Mouse (Mus musculus) liver, embryonic 13.5 days (tissue): ENCODE data around the gene Apoh. TPM values are rescaled to one million over a fixed set of nuclear protein-coding genes. Genes with fewer than 3 reads are reported as not detected.

ENCODE experiments used
- ATAC-seq: fragments of 200-750 bp; cut with Nextera tagmentation; 2 replicates; pipeline ENCODE4 v1.8.0; 2017; ENCODE audit warnings: low read depth, mild to moderate bottlenecking, moderate number of reproducible peaks, moderate library complexity
- DNase-seq: peaks from one replicate; pipeline ENCODE4 v3.0.0; 2022
- H3K27ac ChIP-seq: fragments of 300-500 bp; sonication (generic); 2 replicates; pipeline ENCODE4 v1.5.1; 2015; ENCODE audit warnings: moderate library complexity, mild to moderate bottlenecking, inconsistent platforms
- H3K27me3 ChIP-seq: fragments of 300-500 bp; sonication (generic); 2 replicates; pipeline ENCODE4 v1.6.1; 2015; ENCODE audit warnings: mild to moderate bottlenecking, inconsistent platforms
- H3K36me3 ChIP-seq: fragments of 300-500 bp; sonication (generic); 2 replicates; pipeline ENCODE4 v1.6.1; 2015; ENCODE audit warnings: mild to moderate bottlenecking, inconsistent platforms
- H3K4me1 ChIP-seq: fragments of 300-500 bp; sonication (generic); replicated peaks from 2 replicates; pipeline ENCODE4 v1.6.1; 2015; ENCODE audit warnings: inconsistent platforms
- H3K4me2 ChIP-seq: fragments of 300-500 bp; sonication (generic); 2 replicates; pipeline ENCODE4 v1.6.1; 2015; ENCODE audit warnings: inconsistent platforms, mild to moderate bottlenecking, moderate library complexity
- H3K4me3 ChIP-seq: fragments of 300-500 bp; sonication (generic); replicated peaks from 2 replicates; pipeline ENCODE4 v1.5.1; 2015; ENCODE audit warnings: mild to moderate bottlenecking, inconsistent platforms
- H3K9ac ChIP-seq: fragments of 300-500 bp; sonication (generic); 2 replicates; pipeline ENCODE4 v1.6.1; 2015; ENCODE audit warnings: mild to moderate bottlenecking, inconsistent platforms
- H3K9me3 ChIP-seq: fragments of 300-500 bp; sonication (generic); replicated peaks from 2 replicates; pipeline ENCODE4 v1.6.1; 2016; ENCODE audit warnings: inconsistent platforms
- WGBS: fragments of 180-500 bp; shearing (Covaris S2); methylation state at CpG from one replicate; pipeline ENCODE4 v1.1.7; 2015; ENCODE audit not compliant: insufficient replicate concordance; 5-methylcytosine and 5-hydroxymethylcytosine counted together
- polyA plus RNA-seq: library from polyadenylated mRNA; unstranded; fragments of >200 nt; fragmentation: Nextera tagmentation; extraction: Ambion mirVana; gene quantifications from 2 replicates; pipeline ENCODE4 v1.2.1, GENCODE M21; 2015

Gene Apoh
- 128 and 148 TPM in 2 replicates for polyA plus RNA-seq

DNA sequence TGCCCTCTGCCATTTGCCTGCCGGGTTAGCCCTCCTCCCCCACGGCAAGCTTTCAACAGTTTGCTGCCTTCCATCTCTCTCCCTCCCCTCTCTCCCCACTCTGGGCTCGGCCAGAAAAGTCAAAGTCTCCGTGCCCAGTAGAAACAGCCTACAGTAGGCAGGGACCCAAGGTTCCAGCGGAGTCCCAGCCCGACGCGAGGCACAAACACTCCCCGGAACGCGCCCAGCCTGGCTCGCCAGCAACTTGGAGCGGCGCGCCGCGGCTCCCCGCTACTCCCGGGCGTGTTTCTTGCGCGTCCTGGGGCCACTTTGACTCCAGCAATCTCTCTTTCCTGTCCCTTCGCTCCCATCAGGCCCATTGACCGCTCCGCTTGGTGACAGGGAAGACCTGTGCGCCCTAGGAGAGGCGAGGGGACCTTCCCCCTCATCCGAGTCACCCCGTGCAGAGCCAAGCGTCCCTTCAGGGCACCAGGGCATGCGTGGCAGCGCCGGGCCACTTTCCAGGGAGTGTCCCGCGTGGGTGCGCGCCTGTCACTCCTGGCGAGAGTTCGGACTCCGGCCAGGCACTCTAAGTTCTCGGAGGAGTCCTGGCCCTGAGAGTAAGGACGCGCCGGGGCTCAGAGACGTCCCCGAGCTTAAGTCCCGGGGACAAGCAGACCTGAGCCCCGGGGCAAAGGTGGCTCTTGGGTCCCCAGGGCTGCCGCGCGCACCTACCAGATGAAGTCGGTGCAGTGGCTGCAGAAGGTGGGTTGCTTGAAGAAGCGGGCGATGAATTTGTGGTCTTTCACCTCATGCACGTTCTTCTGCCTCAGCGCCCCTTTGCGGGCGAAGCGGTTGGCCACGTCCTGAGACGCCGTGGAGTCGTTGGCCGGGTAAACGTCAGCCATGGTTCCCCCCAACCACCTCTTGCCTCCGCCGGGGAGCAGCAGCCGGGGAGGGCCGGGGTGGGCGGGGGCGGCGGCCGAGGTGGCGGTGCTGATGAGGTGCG, at the start of gene Apoh:
Apoh (plus strand) TSS at position 574 of the 988 bp plus-strand sequence.
- no peak within 1 kb of the TSS for H3K27ac ChIP-seq
- H3K27me3 ChIP-seq = peaks cover 62% of the 10 kb centered on the region
- H3K9ac ChIP-seq = peak within 1 kb of the TSS; percentile 74
- WGBS = under 1% methylated on average over 70 of the region's 75 CpGs
- H3K4me1 ChIP-seq = peaks cover 27% of the 10 kb centered on the region
- H3K9me3 ChIP-seq = no peaks in the 10 kb centered on the region
- DNase-seq (peak; percentile 9), ATAC-seq (peak; percentile 8; the same call in 1 of the 2 replicates)
- H3K4me3 ChIP-seq = peak within 1 kb of the TSS; percentile 72
- H3K4me2 ChIP-seq = peak within 1 kb of the TSS; percentile 92
- no peaks in the 10 kb centered on the region for H3K36me3 ChIP-seq

DNA sequence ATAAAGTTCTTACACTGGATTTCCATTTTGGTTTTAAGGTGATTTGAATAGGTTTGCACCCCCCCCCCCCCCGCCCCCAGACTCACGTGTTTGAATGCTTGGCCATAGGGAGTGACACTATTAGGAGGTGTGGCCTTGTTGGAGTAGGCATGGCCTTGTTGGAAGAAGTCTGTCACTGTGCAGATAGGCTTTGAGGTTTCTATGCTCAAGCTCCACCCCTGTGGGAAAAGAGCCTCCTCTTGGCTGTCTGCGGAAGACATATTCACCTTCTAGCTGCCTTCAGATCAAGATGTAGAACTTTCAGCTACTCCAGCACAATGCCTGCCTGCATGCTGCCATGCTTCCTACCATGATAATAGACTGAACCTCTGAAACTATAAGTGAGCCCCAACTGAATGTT, 49.3 kb upstream of the Apoh start:
- WGBS = 21% methylated on average over 3 of the region's 3 CpGs
- no peaks in the 10 kb centered on the region for H3K27me3 ChIP-seq
- peak; percentile 27 for DNase-seq
- peak overlapping the region; percentile 35 for H3K4me2 ChIP-seq
- H3K27ac ChIP-seq = peak overlapping the region; percentile 62
- H3K36me3 ChIP-seq = no peaks in the 10 kb centered on the region
- peak; percentile 88 for ATAC-seq
- no peak overlapping the region for H3K9ac ChIP-seq
- H3K4me3 ChIP-seq = no peak overlapping the region
- H3K9me3 ChIP-seq = no peaks in the 10 kb centered on the region
- peaks cover 32% of the 10 kb centered on the region for H3K4me1 ChIP-seq

DNA sequence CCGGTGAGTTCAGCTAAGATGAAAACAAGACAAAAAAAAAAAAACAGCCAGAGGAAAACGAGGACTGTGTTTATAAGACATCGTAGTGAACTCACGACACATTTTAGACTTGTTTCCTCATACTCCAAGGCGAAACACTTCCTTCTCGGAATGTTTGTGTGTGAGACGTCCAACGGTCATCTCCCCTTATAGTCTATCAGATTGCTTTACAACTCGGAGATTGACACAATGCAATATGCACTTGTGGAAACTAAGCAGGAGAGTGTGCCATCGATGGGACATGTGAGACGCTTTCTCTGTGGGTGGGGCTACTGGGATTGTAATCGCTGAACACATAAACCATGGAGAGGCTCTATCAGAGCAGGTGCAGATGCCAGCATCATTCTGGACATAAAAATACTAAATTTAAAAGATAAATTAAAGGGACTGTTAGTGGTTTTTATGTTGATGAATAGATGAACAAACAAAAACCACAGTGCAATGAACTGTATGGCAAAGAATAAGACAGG, 48.8 kb upstream of the Apoh start:
- no peak for DNase-seq
- 67% methylated on average over 12 of the region's 12 CpGs for WGBS
- peaks cover 32% of the 10 kb centered on the region for H3K4me1 ChIP-seq
- peak; percentile 55; the same call in 1 of the 2 replicates for ATAC-seq
- H3K4me2 ChIP-seq = peak overlapping the region; percentile 35
- no peak overlapping the region for H3K4me3 ChIP-seq
- no peaks in the 10 kb centered on the region for H3K36me3 ChIP-seq
- no peaks in the 10 kb centered on the region for H3K9me3 ChIP-seq
- H3K27me3 ChIP-seq = no peaks in the 10 kb centered on the region
- H3K9ac ChIP-seq = no peak overlapping the region
- peak overlapping the region; percentile 62 for H3K27ac ChIP-seq

DNA sequence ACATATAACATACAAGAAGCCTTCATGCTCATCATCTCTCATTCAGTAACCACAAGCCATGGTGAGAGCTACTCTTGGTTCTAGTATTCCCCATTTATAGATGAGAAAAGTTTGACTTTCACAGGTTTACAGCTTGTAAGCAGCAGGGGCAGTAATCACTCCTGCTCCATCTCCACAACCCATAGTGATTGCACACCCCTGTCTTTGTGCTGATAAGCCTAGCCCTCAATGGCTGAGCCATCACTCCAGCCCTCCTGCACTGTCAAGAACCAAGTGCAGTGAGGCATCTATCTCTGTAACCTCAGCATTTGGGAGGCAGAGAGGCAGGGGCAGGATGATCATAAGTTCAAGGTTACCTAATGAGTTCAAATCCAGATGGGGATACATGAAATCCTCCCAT, 47.8 kb upstream of the Apoh start:
- Histone ChIP-seq H3K4me3 (no peak overlapping the region), H3K9me3 (no peaks in the 10 kb centered on the region), H3K27ac (peak overlapping the region; percentile 11; the same call in 1 of the 2 replicates), H3K36me3 (no peaks in the 10 kb centered on the region), H3K4me2 (no peak overlapping the region), H3K4me1 (peaks cover 32% of the 10 kb centered on the region), H3K27me3 (no peaks in the 10 kb centered on the region), H3K9ac (no peak overlapping the region)
- ATAC-seq (peak; percentile 83), DNase-seq (peak; percentile 24)

DNA sequence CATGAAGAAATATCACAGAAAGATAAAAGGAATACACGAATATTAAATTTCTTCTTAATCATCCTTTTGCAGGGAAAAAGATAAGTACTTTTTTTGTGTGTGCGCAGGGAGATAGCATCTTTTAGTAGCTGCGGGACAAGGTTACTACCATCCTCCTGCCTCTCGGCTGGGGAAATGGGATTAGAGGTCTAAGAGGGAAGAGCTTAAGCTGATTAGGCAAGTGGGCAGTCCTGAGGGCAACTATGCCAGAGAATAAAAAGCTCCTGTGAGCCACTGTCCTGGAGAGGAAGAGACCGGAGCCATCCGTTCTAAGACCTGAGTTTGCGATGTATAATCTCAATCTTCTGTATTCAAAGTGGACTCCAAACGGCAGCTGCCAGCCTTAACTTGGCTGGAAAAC, 45.2 kb upstream of the Apoh start:
- Histone ChIP-seq H3K4me2 (no peak overlapping the region), H3K9me3 (no peaks in the 10 kb centered on the region), H3K9ac (no peak overlapping the region), H3K27ac (no peak overlapping the region), H3K4me1 (peaks cover 36% of the 10 kb centered on the region), H3K27me3 (no peaks in the 10 kb centered on the region), H3K4me3 (no peak overlapping the region), H3K36me3 (no peaks in the 10 kb centered on the region)
- 53% methylated on average over 8 of the region's 8 CpGs for WGBS
- DNase-seq (no peak), ATAC-seq (no peak)

DNA sequence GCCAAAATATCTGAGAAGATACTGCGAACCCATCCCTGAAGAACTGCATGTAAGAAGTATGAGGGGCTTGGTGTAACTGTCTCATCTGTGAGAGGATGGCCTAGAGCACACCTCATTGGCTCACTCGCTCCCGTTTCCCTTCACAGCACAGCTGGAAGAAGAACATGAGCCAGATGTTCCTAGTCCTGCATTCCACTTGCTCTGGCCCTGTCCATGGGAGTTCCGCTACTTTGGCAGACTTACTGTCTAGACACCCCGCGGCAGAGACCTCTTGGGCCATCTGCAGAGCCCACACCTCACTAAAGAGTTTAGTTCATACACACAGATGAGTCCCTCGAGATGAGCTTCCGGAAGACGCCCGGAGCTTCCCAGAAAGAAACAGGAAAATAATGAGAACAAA, 43.2 kb upstream of the Apoh start:
- Histone ChIP-seq H3K4me2 (no peak overlapping the region), H3K9ac (no peak overlapping the region), H3K4me1 (peaks cover 19% of the 10 kb centered on the region), H3K4me3 (no peak overlapping the region), H3K27me3 (no peaks in the 10 kb centered on the region), H3K9me3 (no peaks in the 10 kb centered on the region), H3K27ac (no peak overlapping the region), H3K36me3 (no peaks in the 10 kb centered on the region)
- DNase-seq (no peak), ATAC-seq (no peak)
- WGBS = 83% methylated on average over 10 of the region's 10 CpGs

DNA sequence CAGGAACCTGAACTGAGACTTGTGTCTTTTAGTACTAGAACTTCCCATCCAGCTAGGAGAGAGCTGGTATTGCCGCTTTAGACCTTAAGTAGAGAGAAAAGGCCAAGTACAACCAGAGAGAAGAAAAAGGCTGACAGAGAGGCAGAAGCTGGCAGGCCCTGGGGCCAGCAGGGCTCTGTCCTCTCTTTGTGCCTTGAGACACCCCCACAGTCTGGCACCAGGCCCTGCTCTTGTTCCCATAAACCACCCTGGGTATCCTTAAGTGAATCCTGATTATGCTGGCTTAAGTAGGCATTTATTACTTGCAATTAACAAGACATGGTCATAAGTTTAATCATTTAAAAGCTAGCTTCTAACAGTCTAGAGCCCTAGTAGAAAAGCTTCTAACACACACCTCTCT, 42.7 kb upstream of the Apoh start:
- no peaks in the 10 kb centered on the region for H3K36me3 ChIP-seq
- 72% methylated on average over 1 of the region's 1 CpGs for WGBS

DNA sequence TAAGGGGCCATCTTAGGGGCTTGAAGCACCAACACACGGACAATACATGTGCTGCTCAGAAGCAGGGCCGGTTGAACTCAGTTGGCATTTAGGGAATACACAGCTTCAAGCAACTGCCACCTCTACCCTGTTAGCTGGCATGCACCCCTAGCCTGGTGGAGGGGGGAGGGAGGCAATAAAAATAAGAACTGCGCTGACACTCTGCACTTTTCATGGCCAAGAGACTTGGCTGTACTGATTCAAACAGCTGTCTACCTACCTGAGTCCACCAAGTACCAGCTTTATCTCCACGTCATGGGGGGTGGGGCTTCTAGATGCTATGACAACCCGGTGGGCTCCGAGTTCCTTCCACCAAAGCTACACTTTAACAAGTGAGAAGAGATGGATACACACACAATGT, 42.1 kb upstream of the Apoh start:
- no peaks in the 10 kb centered on the region for H3K9me3 ChIP-seq
- no peak overlapping the region for H3K27ac ChIP-seq
- no peak overlapping the region for H3K4me2 ChIP-seq
- H3K36me3 ChIP-seq = no peaks in the 10 kb centered on the region
- ATAC-seq (no peak), DNase-seq (no peak)
- no peak overlapping the region for H3K9ac ChIP-seq
- no peak overlapping the region for H3K4me3 ChIP-seq
- peaks cover 9% of the 10 kb centered on the region; the same call in 1 of the 2 replicates for H3K4me1 ChIP-seq
- WGBS = 72% methylated on average over 6 of the region's 6 CpGs
- no peaks in the 10 kb centered on the region for H3K27me3 ChIP-seq

More for the DNA sequence above, 42.7 kb upstream of the Apoh start:
- H3K4me2 ChIP-seq = no peak overlapping the region
- H3K27me3 ChIP-seq = no peaks in the 10 kb centered on the region
- ATAC-seq (no peak), DNase-seq (no peak)
- H3K4me1 ChIP-seq = peaks cover 13% of the 10 kb centered on the region
- no peak overlapping the region for H3K27ac ChIP-seq
- H3K9me3 ChIP-seq = no peaks in the 10 kb centered on the region
- H3K4me3 ChIP-seq = no peak overlapping the region
- H3K9ac ChIP-seq = no peak overlapping the region

DNA sequence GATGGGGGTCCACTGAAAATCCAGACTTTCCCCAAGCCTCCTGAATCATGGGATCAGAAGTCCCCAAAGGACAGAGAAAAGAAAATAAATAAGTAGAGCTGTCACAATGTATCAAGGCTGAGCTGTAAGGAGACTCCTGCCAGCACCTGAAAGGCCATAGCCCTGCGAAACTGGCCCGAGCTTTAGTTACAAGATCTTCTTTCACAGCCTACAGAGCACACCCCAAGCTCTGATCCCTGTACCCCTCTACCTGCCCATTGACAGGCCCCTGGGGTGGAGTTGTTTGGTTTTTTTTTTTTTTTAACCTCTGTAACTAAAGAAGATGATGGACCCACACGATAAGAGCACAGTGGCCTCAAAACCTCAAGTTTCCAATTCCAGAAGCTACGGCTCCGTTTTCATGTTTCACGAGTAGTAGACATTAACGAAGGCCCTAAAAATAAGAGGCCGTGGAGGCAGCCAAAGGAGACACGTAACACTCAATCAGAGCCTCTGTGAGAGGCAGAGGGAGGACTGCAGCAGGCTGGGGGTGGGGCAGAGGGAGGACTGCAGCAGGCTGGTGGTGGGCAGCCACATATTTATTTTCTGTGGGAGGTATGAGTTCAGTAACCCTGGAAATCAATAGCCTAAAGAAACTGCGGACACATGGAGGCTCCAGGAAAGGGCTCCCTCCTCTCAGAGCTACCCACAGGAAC, 41.2 kb upstream of the Apoh start:
- H3K27ac ChIP-seq = no peak overlapping the region
- no peak overlapping the region for H3K4me2 ChIP-seq
- H3K36me3 ChIP-seq = no peaks in the 10 kb centered on the region
- no peak for DNase-seq
- 70% methylated on average over 10 of the region's 10 CpGs for WGBS
- no peaks in the 10 kb centered on the region for H3K27me3 ChIP-seq
- no peak overlapping the region for H3K9ac ChIP-seq
- peaks cover 9% of the 10 kb centered on the region; the same call in 1 of the 2 replicates for H3K4me1 ChIP-seq
- no peak for ATAC-seq
- no peak overlapping the region for H3K4me3 ChIP-seq
- H3K9me3 ChIP-seq = no peaks in the 10 kb centered on the region

DNA sequence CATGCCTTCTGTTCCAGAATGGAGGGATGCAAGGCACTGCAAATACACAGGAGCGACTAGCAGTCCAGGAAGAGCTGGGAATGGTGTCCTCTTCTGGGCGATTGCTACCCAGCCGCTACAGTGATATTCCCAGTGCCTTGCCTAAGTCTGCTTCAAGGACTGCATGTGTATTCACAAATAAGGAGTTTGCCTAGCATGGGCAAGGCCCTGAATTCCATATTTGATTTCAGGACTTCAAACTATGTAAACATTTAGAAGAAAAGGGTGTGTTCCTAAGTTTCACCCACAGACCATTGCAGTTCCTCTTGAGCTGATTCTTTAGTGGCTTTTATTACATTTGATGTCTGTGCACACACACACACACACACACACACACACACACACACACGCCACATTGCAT, 39.4 kb upstream of the Apoh start:
- Histone ChIP-seq H3K9ac (no peak overlapping the region), H3K4me2 (no peak overlapping the region), H3K4me3 (no peak overlapping the region), H3K9me3 (no peaks in the 10 kb centered on the region), H3K27me3 (no peaks in the 10 kb centered on the region), H3K36me3 (no peaks in the 10 kb centered on the region), H3K4me1 (peaks cover 11% of the 10 kb centered on the region; the same call in 1 of the 2 replicates), H3K27ac (no peak overlapping the region)
- no peak for ATAC-seq
- no peak for DNase-seq
- 70% methylated on average over 4 of the region's 4 CpGs for whole genome bisulfite sequencing

DNA sequence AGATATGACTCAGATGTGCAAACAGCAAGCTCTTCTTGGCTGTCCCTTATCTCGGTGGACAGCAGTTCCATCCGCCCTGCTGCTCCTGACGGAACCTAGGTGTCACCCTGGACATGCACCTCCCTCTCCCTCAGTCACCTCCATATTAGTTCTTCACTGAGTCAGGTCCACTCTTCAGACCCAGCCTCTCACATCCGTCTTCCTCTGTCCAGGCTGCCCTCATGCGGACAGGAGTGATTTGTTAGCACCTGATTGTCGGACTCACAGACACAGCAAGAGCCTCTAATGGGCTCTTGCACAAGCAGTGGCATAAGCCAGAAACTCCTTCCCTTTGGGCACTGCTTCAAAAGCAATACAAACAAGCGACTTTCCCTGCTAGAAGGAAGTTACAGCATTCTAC, 35.9 kb upstream of the Apoh start:
- WGBS = 57% methylated on average over 7 of the region's 7 CpGs

More for the DNA sequence above, 35.9 kb upstream of the Apoh start:
- no peak overlapping the region for H3K27ac ChIP-seq
- no peak overlapping the region for H3K4me3 ChIP-seq
- H3K9ac ChIP-seq = no peak overlapping the region
- ATAC-seq = peak; percentile 39; the same call in 1 of the 2 replicates
- H3K4me1 ChIP-seq = peaks cover 19% of the 10 kb centered on the region
- H3K36me3 ChIP-seq = no peaks in the 10 kb centered on the region
- no peak for DNase-seq
- no peaks in the 10 kb centered on the region for H3K9me3 ChIP-seq
- H3K4me2 ChIP-seq = no peak overlapping the region
- no peaks in the 10 kb centered on the region for H3K27me3 ChIP-seq
